Mouse (Mus musculus) spleen, postnatal 36 days (tissue): Measurements from ENCODE around the gene Dmrtb1.

Experiments used
- DNase-seq, 2 experiments: peaks; one replicate each; pipeline ENCODE4 v3.0.0; 2022; ENCODE audit warnings: low spot score in 2 of 2, mixed read lengths in 1 of 2

Gene Dmrtb1

DNA sequence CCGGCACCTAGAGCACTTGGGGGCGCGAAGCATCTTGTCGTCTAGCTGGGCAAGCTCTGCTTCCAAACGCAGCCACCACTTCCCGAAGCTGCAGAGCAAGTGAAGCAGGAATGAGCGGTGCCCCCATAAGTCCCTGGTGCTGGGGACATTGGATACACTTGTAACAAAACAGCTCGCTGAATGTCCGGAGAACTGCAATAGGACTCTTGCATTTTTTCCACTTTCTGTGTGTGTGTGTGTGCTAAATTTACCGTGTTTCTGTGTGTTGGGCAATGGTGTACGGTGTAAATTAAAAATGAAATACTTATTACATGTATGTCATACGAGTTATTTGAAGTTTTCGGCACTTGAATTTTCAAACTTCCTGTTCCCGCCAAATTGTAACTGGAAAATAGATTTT, at the start of gene Dmrtb1:
Gene Dmrtb1 (minus strand): TSS at position 101 of the 400 bp plus-strand sequence.
- DNase-seq = no peak

DNA sequence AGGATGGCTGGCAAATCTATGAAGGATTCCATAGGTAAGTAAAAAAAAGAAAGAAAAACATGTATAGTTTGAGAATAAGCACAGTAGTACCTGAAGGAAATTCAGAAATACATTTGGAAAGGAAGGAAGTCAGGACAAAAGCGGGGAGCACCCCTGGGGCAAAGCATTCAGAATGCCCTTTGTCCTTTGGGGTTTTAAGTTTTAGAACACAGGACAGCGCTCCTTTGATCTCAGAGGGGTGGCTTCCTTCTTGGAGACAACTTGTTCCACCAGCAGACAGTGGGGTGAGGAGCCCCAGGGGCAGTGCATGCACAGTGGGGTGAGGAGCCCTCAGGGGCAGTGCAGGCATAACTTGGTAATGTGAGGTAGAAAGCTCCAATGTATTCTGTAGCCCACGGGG, 49.6 kb upstream of the Dmrtb1 start:
- no peak for DNase-seq

DNA sequence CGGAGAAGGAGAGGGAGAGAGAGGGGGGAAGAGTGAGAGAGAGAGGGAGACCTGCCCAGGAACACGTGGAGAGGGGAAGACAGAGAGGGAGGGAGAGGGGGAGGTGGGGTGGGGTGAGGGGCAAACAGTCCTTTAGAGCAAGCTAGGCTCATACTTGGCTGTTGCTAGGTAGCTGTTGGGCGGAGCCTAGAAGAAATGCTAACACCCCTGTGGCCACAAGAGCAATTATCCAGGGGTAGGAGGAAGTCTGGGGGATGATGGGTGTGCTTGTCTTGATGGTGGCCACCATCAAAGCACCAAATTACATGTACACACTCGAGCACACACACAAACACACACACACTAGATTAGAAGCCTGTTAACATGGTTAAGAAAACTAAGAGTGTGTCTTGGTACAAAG, 48.6 kb upstream of the Dmrtb1 start:
- no peak for DNase-seq

DNA sequence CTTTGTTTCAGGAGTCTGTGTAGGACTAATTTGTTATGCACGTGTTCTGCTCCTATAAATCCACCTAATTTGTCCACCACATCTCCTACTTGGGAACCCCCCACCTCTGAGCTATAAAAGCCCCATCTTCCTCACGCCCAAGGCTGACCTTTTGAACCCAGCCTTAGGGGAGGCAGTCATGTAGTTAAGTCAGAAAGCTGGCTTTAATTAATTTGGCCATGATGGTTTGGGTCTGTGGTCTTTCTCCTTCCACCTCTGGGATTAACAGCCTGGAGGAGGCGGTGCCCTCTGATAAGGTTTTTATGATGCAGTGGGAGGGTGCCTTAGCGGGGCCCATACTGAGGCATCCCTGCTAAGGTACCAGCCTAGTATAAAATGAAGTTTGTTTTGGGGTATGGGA, 48.2 kb upstream of the Dmrtb1 start:
- DNase-seq = no peak

DNA sequence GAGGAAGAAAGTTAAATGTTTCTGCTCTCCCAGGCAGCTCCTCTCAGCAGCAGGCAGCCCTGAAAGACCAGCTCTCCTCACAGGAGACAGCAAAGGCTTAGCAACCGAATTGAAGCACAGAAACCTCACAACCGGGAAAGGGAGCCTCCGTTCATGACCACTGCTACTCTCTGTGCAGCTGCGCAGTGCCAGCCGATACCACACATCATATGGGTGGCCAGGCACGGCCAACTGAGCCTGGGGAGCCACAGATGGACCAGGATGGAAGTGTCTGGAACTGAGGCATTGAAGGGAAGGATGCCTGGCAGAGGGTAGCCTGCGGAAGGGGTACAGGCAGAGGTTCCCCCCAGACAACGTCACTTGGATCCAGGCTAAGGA, 47.0 kb upstream of the Dmrtb1 start:
- no peak for DNase-seq

DNA sequence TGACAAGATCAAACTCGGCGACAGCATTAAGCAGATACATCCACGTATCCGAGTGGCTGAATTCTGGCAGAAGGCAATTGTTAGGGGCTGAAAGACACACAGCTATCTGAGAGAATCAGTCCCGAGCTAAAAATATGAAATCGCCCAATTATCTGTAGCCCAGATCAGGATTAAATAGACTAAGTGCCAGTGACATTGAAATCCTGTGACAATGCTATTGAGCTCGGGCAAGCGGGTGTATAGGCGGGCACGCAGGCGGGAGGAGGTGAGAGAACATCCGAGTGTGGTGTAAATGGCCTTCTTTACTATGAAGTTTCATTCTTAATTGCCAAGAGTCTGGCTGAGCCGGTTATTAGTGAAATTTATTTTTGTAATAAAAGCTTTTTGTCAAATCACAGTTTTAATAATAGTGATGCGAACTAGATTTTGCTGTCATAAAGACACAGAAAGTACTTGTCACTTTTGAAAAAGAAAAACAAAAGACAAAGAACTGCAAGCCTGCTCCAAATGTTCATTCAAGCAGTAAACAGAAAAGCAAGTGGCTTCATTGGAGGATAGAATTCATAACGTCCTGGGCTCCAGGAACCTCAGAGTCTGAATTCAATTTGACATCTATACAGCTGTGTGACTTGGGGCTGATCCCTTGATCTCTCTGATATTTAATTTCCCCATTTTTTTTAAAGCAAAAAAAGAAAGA, 46.5 kb upstream of the Dmrtb1 start:
- DNase-seq = no peak

DNA sequence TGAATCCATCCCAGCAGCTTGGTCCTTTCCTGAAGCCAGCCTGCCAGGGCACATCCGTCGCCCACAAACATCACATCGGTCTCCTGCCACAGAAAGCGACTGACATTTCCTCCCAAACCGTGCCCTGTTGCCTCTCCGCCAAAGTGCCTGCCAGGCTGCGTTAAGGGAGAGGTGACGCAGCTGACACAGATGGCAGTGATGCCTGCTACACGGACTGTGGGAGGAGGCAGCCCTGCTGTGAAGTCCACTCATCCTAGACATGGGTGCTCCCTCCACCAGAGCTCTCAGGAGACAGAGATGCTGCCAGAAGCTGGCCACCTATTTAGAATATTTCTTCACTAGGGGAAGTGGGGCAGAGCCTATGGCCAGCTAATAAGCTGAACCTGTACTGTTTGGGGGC, 41.4 kb upstream of the Dmrtb1 start:
- DNase-seq = no peak

DNA sequence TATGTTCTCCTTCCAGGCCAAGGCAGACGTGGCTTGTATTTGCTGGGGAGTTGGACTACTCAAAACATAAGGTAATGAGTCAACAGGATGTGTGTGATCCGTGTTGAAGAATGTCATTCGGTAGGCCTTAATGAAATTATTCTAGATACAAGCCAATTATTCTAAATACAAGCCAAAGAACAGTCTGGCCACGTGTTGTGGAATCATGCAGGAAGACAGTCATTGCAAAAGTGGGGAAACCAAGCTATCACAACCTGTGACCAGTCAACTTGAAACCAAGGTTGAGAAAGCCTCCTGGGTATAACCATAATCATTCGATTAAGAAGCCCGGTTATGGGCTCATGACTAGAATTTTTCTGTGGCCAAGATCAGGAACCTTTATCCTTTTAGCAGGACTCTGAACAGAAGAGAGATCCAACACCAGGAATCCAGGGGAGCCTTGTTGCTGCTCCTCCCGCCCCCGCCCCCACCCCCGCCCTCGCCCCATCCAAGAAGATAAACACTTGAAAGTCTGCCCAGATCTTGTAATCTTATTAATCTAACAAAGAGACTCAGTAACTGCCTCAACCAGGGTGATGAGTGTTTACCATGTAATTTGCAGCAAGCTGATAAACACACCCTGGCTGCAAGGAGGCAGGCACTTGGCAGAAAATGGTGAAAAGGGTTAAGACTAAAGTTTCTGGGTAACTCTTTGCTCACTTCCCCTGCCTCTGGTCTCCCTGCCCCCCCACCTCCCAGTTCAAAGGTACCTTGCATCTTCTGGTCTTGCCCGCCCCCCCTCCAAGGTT, 36.2 kb upstream of the Dmrtb1 start:
- no peak for DNase-seq

DNA sequence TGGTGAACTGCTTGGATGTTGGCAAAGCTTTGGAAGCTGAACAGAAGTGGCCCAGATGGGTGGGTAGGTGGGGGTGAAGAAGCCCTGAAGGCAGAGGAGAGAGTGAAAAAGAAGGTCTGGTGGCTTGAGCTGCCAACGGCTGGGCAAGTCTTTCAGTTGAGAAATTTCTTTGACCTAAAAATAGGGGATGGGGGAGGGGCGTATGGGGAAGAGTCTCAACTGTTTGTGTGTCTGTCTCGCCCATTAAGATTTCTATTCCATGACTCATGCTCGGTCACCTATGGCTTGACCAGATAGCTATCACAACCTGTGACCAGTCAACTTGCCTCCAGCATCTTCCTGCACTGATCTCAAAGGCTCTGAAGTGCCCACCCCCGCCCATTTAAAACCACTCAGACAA, 35.1 kb upstream of the Dmrtb1 start:
- DNase-seq = no peak

DNA sequence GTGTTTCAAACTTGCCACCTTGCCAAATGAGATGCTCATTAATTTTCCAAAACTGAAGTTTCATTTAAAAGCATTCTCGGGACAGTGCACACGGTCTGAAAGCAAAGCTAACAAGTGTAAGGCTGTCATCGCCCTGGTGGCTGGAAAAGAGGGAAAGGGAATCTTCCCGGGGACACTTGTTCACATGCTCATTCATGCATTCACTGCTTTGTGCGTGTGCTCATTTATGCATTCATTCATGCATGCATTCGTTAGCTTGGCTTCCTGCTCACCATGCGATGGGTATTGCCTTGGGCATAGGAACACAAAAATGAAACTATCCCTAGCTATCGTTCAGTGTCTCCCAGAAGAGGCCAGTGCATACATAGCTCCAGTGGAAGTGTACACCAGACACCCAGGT, 34.7 kb upstream of the Dmrtb1 start:
- DNase-seq = no peak

DNA sequence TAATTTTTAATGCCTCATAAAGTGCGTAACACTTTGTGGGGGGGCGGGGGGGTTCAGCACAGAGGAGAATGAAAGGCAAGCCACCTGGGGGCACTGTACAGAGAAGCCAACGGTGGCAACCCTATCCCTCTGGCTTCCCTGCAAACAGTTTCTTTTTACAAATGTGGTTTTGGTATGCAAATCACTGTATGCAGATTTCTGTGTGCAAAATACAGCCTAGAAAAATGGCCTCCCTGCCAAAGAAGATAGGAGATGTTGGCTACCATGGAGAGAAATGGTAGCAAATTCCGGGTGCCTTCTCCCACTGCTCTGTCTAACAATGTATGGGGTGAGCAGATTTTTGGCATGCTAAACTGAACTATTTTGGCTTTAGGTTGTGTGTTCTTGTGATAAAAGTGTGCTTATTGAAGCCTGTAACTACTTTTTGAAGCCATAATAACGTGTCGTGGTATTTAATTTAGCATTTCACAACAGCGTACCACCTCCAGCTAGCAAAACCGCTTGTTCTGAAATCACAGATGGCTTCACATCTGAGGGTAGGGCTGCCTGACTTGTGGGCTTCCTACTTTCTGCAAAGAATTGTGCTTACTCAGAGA, 33.8 kb upstream of the Dmrtb1 start:
- no peak for DNase-seq

DNA sequence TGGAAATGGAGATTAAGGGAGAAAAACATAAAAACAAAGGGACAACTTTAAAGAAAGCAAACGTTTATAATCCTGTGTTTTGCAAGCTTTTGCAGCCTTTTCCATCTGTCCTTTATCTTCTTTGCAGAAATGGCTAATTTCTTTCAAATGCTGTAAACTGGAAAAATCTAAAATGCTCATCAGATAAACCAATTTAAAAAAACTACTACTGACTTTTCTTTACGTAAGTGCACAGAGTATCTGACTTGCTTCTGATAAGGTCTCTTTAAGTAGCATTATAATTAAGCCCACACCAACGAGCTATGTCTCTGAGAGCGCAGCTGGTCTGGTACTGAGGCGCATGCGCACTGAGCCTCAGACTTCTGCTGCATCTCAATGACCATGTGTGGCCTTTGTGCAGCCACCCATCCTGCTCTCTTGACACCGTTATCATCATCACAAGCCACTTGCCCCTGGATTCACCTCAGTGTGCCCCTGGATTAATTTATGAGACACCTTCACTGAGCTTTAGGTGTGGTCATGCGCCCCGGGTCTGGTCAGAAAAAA, 32.8 kb upstream of the Dmrtb1 start:
- no peak for DNase-seq

DNA sequence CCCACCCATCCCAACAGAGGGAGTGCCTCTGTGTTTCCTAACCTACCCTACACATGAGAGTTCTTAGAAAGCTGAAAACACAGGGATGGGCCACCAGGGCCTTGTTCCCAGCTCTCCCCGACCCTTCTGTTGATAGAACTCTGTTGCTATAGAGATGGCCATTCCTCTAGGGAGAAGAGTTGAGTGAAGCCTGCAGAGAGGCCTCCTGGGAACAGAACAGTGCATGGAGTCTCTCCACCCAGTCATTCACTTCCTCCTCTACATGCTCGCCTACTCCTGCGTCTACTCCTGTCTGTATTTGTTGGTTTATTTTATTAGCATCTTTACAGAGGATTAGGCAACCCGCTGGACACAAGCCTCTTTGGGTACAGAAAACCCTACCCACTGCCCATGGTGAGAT, 22.9 kb upstream of the Dmrtb1 start:
- DNase-seq = no peak

DNA sequence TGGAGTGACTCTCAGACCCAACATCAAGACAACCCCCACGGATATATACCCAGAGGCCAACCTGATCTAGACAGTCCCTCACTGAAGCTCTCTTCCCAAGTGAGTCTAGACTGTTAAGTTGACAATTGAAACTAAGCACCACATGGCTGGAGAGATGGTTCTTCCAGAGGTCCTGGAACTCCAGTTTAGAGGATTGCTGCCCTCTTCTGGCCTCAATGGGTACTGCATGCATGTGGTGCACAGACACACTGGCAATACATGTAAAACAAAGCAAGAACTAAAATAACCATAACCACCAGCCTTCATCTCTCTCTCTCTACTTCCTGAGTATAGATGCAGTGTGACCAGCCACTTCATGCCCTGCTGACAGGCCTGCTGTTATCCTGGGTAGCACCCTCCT, 20.2 kb upstream of the Dmrtb1 start:
- no peak for DNase-seq

DNA sequence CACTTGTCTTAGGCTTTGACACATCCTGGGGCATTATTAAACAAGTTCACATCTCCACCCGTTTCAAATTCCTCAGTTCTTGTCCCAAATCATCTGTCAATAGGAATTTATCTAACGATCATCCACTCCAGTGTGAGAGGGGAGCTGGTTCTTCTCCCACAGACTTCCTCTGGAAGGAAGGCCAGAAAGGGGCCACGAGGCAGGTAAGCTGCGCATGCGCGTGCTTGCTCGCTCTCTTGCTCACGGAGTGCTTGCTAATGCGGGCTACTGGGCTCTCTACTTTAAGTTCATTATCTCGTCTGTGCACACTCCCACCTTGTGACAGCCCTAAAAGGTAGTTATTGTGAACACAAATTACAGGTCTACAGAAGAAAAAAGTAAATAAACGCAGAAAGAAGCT, 17.6 kb upstream of the Dmrtb1 start:
- no peak for DNase-seq

DNA sequence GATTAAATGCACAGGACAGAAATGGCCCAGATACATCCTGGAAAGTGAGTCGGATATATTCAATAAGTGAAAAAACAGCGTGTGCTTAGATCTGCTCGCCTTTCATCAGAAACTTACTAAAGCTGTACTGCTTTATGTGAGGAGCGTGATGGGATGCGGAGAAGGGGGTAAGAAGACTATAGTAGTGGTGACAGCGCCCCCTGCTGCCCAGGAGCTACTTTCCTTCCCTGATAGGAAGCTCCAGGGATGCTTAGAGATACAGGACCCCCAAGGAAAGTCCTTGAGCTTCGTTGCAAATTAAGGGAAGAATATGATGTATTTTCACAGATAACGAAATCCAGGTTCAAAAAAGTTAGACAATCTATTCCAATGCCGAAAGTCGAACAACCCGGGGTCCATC, 17.1 kb upstream of the Dmrtb1 start:
- no peak for DNase-seq

DNA sequence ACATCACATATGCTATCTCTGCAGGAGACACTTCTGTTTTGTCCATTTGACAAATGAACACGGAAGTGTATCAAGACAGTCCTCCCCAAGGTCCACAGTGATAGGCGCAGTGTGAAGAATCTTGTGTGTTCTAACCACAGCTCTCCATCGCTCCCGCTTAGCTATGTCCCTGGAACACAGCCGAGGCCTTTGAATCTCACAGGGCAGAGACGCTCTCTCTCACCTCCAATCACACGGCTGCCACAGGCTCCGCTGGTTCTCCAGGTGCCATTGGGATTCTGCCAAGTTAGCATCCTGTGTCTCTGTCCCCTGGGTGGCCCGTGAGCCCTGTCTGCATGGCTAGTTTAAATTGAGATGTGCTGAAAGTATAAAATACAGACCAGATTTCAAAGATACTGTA, 15.2 kb upstream of the Dmrtb1 start:
- no peak for DNase-seq

DNA sequence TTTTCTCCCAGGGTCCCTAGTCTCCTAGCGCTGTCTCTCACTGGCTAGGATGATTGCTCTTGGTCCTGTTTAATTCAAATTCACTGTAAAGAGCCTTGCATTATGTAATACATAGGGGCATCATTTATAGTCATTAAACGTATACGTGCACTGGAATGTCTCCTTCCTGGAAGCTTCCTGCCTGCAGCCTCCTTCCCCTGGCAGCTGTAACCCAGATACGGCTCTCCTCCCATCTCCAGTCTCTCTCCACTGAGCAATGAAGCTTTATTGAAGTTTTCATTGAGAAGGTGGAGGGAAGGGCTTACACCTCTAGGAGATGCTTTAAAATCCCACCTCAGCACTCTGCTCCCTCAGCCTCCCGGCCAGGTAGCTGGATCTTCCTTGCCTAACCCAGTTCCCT, 9.8 kb upstream of the Dmrtb1 start:
- no peak for DNase-seq

DNA sequence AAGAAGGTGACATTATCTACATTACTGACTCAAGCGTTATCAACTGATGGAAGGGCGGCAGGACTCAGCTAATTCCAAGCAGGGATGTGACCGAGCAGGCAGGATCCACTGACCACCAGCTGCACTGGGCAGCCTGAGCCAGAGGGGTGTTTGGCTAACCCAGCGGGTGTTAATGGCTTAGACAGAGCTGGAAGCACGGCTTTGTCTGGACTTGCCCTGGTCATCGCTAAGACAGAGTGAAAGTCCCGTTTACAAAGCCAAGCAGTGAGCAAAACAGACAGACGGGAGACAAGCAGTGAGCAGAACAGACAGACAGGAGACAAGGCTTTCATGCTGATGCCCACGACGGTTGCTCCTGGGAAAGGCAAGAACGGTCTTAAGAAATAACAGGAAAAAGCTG, 4.2 kb upstream of the Dmrtb1 start:
- DNase-seq = no peak

DNA sequence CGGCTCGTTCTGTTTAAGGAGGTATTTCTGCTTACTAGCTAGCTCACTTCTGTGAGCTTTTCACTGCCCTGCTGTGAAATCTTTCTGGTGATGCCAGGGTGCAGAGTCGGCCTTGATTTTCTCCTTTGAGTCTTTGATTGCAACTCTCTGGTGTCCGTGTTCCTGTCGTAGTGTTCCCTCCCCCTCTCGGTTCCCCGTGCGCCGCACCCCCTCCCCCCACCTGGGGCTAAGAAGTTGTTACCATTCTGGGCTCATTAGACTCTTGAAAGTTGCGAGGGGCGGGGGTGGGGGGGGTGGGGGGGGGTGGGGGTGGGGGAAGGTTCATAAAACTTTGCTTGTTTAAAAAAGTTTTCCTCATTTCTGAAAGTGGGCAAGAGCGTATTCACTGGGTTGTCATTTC, 3.1 kb upstream of the Dmrtb1 start:
- DNase-seq = no peak

DNA sequence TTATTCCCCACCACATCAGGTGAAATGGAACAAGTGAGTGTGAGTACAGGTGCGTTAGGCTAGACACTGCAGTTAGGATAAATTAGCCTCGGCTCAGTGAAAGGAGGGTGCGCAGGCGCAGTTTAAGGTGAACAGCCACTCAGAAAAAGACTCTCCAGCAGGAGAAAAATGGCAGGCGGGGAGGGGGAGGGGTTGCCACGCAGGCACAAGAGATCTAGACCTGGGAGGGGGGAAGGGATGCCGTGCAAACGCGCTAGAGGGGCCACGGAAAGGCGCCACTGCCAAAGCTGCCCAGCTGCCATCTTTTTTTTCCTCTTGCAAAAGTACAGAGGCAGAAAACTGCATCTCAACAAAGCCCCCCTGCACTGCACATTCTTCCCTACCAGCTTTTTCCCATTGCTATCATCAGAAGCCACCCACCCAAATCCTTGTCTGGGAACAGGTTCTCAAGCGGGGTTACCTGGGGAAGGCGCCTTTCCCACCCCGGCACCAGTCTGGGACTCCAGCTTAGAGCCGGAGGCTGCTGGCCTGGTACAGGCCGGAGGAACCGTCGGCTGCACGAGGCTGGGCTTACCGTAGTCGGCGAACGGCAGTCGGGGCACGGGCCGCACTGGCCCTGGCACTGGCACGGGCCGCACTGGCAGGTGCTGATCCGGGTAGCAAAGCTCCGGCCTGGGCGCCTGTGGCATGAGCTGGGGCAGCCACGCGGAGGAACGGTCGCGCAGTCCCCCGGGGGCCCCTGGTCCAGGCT, 849 bp downstream of the Dmrtb1 start:
- no peak for DNase-seq
